Mouse (Mus musculus): ENCODE results near the gene Dnajc24. TPM values are rescaled to one million over a fixed set of nuclear protein-coding genes. Genes with fewer than 3 reads are reported as not detected.

Gene Dnajc24
- polyA plus RNA-seq, 1 experiment from 2014 or later, result 39.5 TPM

- Histone ChIP-seq H3K9me3 (replicated peaks; ENCODE audit: control insufficient read depth, low read length) (no peaks in the 10 kb centered on the region), H3K27me3 (ENCODE audit: control insufficient read depth, insufficient read depth, low read length) (no peaks in the 10 kb centered on the region), H3K9ac (ENCODE audit: low read length) (no peak overlapping the region), H3K27ac (ENCODE audit: low read length) (no peak overlapping the region), H3K36me3 (ENCODE audit: control insufficient read depth, insufficient read depth) (no peaks in the 10 kb centered on the region), H3K4me1 (ENCODE audit: control insufficient read depth, insufficient read depth, low read length) (no peaks in the 10 kb centered on the region), H3K4me3 (ENCODE audit: low read length) (no peak overlapping the region), H3K4me2 (ENCODE audit: low read depth, low read length) (no peak overlapping the region)
- 80% methylated on average over 7 of the region's 7 CpGs for WGBS
- no peak for ATAC-seq (replicated peaks; ENCODE audit: extremely low read depth, insufficient read depth, low FRiP score)
These were observed 18.1 kb downstream of the Dnajc24 start for GRCm38 (mm10) chr2:105985206-105985605.

GRCm38 (mm10) chr2:105978065-105978464, 25.3 kb downstream of the Dnajc24 start:
- H3K4me3 ChIP-seq (ENCODE audit: low read length), result no peak overlapping the region
- peaks cover 3% of the 10 kb centered on the region; the same call in 1 of the 2 replicates for H3K4me1 ChIP-seq (ENCODE audit: control insufficient read depth, insufficient read depth, low read length)
- H3K9ac ChIP-seq (ENCODE audit: low read length), result no peak overlapping the region
- no peaks in the 10 kb centered on the region for H3K27me3 ChIP-seq (ENCODE audit: control insufficient read depth, insufficient read depth, low read length)
- WGBS, result 88% methylated on average over 2 of the region's 2 CpGs
- no peak for ATAC-seq (replicated peaks; ENCODE audit: extremely low read depth, insufficient read depth, low FRiP score)
- H3K4me2 ChIP-seq (ENCODE audit: low read depth, low read length), result no peak overlapping the region
- no peaks in the 10 kb centered on the region for H3K9me3 ChIP-seq (replicated peaks; ENCODE audit: control insufficient read depth, low read length)
- no peaks in the 10 kb centered on the region for H3K36me3 ChIP-seq (ENCODE audit: control insufficient read depth, insufficient read depth)
- no peak overlapping the region for H3K27ac ChIP-seq (ENCODE audit: low read length)

GRCm38 (mm10) chr2:105973941-105974340, 29.4 kb downstream of the Dnajc24 start:
- Histone ChIP-seq H3K4me3 (ENCODE audit: low read length) (no peak overlapping the region), H3K9ac (ENCODE audit: low read length) (no peak overlapping the region), H3K4me1 (ENCODE audit: control insufficient read depth, insufficient read depth, low read length) (peaks cover 3% of the 10 kb centered on the region; the same call in 1 of the 2 replicates), H3K4me2 (ENCODE audit: low read depth, low read length) (no peak overlapping the region), H3K9me3 (replicated peaks; ENCODE audit: control insufficient read depth, low read length) (peaks cover 3% of the 10 kb centered on the region; the same call in 1 of the 2 replicates), H3K27ac (ENCODE audit: low read length) (no peak overlapping the region), H3K36me3 (ENCODE audit: control insufficient read depth, insufficient read depth) (peaks cover 5% of the 10 kb centered on the region), H3K27me3 (ENCODE audit: control insufficient read depth, insufficient read depth, low read length) (no peaks in the 10 kb centered on the region)
- 57% methylated on average over 2 of the region's 2 CpGs for WGBS
- no peak for ATAC-seq (replicated peaks; ENCODE audit: extremely low read depth, insufficient read depth, low FRiP score)

- no peak for ATAC-seq (replicated peaks; ENCODE audit: extremely low read depth, insufficient read depth, low FRiP score)
- Histone ChIP-seq H3K9ac (ENCODE audit: low read length) (no peak overlapping the region), H3K36me3 (ENCODE audit: control insufficient read depth, insufficient read depth) (peaks cover 9% of the 10 kb centered on the region), H3K9me3 (replicated peaks; ENCODE audit: control insufficient read depth, low read length) (no peaks in the 10 kb centered on the region), H3K4me1 (ENCODE audit: control insufficient read depth, insufficient read depth, low read length) (no peaks in the 10 kb centered on the region), H3K27ac (ENCODE audit: low read length) (no peak overlapping the region), H3K4me3 (ENCODE audit: low read length) (no peak overlapping the region), H3K27me3 (ENCODE audit: control insufficient read depth, insufficient read depth, low read length) (no peaks in the 10 kb centered on the region), H3K4me2 (ENCODE audit: low read depth, low read length) (no peak overlapping the region)
- WGBS, result 91% methylated on average over 1 of the region's 1 CpGs
These were observed 39.9 kb downstream of the Dnajc24 start for GRCm38 (mm10) chr2:105963447-105963846.

GRCm38 (mm10) chr2:105953862-105954261, 49.5 kb downstream of the Dnajc24 start:
- WGBS, result 43% methylated on average over 4 of the region's 4 CpGs
- H3K9me3 ChIP-seq (replicated peaks; ENCODE audit: control insufficient read depth, low read length), result no peaks in the 10 kb centered on the region
- H3K27ac ChIP-seq (ENCODE audit: low read length), result no peak overlapping the region
- no peak overlapping the region for H3K4me3 ChIP-seq (ENCODE audit: low read length)
- H3K27me3 ChIP-seq (ENCODE audit: control insufficient read depth, insufficient read depth, low read length), result no peaks in the 10 kb centered on the region
- peaks cover 6% of the 10 kb centered on the region for H3K4me1 ChIP-seq (ENCODE audit: control insufficient read depth, insufficient read depth, low read length)
- H3K4me2 ChIP-seq (ENCODE audit: low read depth, low read length), result no peak overlapping the region
- ATAC-seq (replicated peaks; ENCODE audit: extremely low read depth, insufficient read depth, low FRiP score), result no peak
- H3K36me3 ChIP-seq (ENCODE audit: control insufficient read depth, insufficient read depth), result no peaks in the 10 kb centered on the region
- no peak overlapping the region for H3K9ac ChIP-seq (ENCODE audit: low read length)

GRCm38 (mm10) chr2:105951350-105951940, 51.9 kb downstream of the Dnajc24 start:
- H3K9ac ChIP-seq (ENCODE audit: low read length), result no peak overlapping the region
- H3K4me2 ChIP-seq (ENCODE audit: low read depth, low read length), result no peak overlapping the region
- no peak overlapping the region for H3K27ac ChIP-seq (ENCODE audit: low read length)
- no peaks in the 10 kb centered on the region for H3K9me3 ChIP-seq (replicated peaks; ENCODE audit: control insufficient read depth, low read length)
- no peaks in the 10 kb centered on the region for H3K36me3 ChIP-seq (ENCODE audit: control insufficient read depth, insufficient read depth)
- H3K27me3 ChIP-seq (ENCODE audit: control insufficient read depth, insufficient read depth, low read length), result no peaks in the 10 kb centered on the region
- H3K4me3 ChIP-seq (ENCODE audit: low read length), result no peak overlapping the region
- peaks cover 6% of the 10 kb centered on the region for H3K4me1 ChIP-seq (ENCODE audit: control insufficient read depth, insufficient read depth, low read length)
- ATAC-seq (replicated peaks; ENCODE audit: extremely low read depth, insufficient read depth, low FRiP score), result no peak
- WGBS, result 95% methylated on average over 1 of the region's 1 CpGs

GRCm38 (mm10) chr2:105950131-105950530, 53.2 kb downstream of the Dnajc24 start:
- Histone ChIP-seq H3K36me3 (ENCODE audit: control insufficient read depth, insufficient read depth) (no peaks in the 10 kb centered on the region), H3K4me3 (ENCODE audit: low read length) (no peak overlapping the region), H3K4me2 (ENCODE audit: low read depth, low read length) (no peak overlapping the region), H3K27me3 (ENCODE audit: control insufficient read depth, insufficient read depth, low read length) (no peaks in the 10 kb centered on the region), H3K9me3 (replicated peaks; ENCODE audit: control insufficient read depth, low read length) (no peaks in the 10 kb centered on the region), H3K4me1 (ENCODE audit: control insufficient read depth, insufficient read depth, low read length) (peaks cover 6% of the 10 kb centered on the region), H3K27ac (ENCODE audit: low read length) (no peak overlapping the region), H3K9ac (ENCODE audit: low read length) (no peak overlapping the region)
- WGBS, result 90% methylated on average over 2 of the region's 2 CpGs
- ATAC-seq (replicated peaks; ENCODE audit: extremely low read depth, insufficient read depth, low FRiP score), result no peak

- H3K4me1 ChIP-seq (ENCODE audit: control insufficient read depth, insufficient read depth, low read length), result no peaks in the 10 kb centered on the region
These were observed 85.6 kb downstream of the Dnajc24 start for GRCm38 (mm10) chr2:105917623-105918346.

More at GRCm38 (mm10) chr2:105917623-105918346, 85.6 kb downstream of the Dnajc24 start:
- no peak overlapping the region for H3K4me3 ChIP-seq (ENCODE audit: low read length)
- no peaks in the 10 kb centered on the region for H3K27me3 ChIP-seq (ENCODE audit: control insufficient read depth, insufficient read depth, low read length)
- ATAC-seq (replicated peaks; ENCODE audit: extremely low read depth, insufficient read depth, low FRiP score), result no peak
- H3K27ac ChIP-seq (ENCODE audit: low read length), result no peak overlapping the region
- no peaks in the 10 kb centered on the region for H3K9me3 ChIP-seq (replicated peaks; ENCODE audit: control insufficient read depth, low read length)
- WGBS, result 79% methylated on average over 5 of the region's 5 CpGs
- no peaks in the 10 kb centered on the region for H3K36me3 ChIP-seq (ENCODE audit: control insufficient read depth, insufficient read depth)
- H3K9ac ChIP-seq (ENCODE audit: low read length), result no peak overlapping the region
- H3K4me2 ChIP-seq (ENCODE audit: low read depth, low read length), result no peak overlapping the region
